In genomic region chr2:145890571-145890970, GRCm38 (mm10) we compare ENCODE assay signal across 13 mouse cellular contexts. TPM values are rescaled to one million over a fixed set of nuclear protein-coding genes. Genes with fewer than 3 reads are reported as not detected.
"Had no signal": no experiment of that assay in that cellular context is flagged by ENCODE, and none has a peak within 500 bp of the region (broad histone marks: within the 10 kb centered on the region; RNA-seq: fewer than 3 reads in every experiment).

No protein-coding gene starts in this region.

- H3K4me3 ChIP-seq: kidney, embryonic 15.5 days; myocyte; neural tube, embryonic 15.5 days had no signal

- H3K27ac ChIP-seq: kidney, embryonic 15.5 days; liver, embryonic 14.5 days; neural tube, embryonic 15.5 days had no signal

- H3K9ac ChIP-seq: kidney, embryonic 15.5 days; liver, embryonic 14.5 days; neural tube, embryonic 15.5 days had no signal

- H3K4me2 ChIP-seq: kidney, embryonic 15.5 days; neural tube, embryonic 15.5 days had no signal

- H3K9me3 ChIP-seq: kidney, embryonic 15.5 days; neural tube, embryonic 15.5 days had no signal

- DNase-seq: kidney, adult 2 months; kidney, postnatal 14 days; left cerebral cortex, postnatal 4 days; liver; lung, adult 18-20 months; midbrain, embryonic 14.5 days; right cerebral cortex, adult 18-20 months; right cerebral cortex, postnatal 25 days; thymus, postnatal 36 days had no signal

- H3K27me3 ChIP-seq: kidney, embryonic 15.5 days; neural tube, embryonic 15.5 days had no signal

RNA-seq across cellular contexts. Expression of gene Cfap61, which starts 44.0 kb away (rescaled TPM):
- polyA plus RNA-seq: liver, embryonic 14.5 days had no signal
